Mouse (Mus musculus) erythroblast, embryonic 14.5 days (primary cell): ENCODE measurements at regions not wholly inside any gene's neighbourhood (a gene's known extent, or its start where the extent isn't known, plus 50 kb on each side); places are given as distances from the start of the nearest gene placed in this dataset.
"Not testable (repeated sequence)": the region's sequence is repeated elsewhere in the genome, so short reads cannot be mapped to it uniquely, and the experiment has no call there.

ENCODE experiments used
- H3K27me3 ChIP-seq: 2 replicates; pipeline ENCODE4 v1.6.1; 2012; ENCODE audit warnings: inconsistent platforms; ENCODE audit not compliant: control insufficient read depth
- H3K36me3 ChIP-seq: 2 replicates; pipeline ENCODE4 v1.6.1; 2012; ENCODE audit warnings: mild to moderate bottlenecking, inconsistent platforms; ENCODE audit not compliant: control insufficient read depth
- H3K4me1 ChIP-seq: 2 replicates; pipeline ENCODE4 v1.6.1; 2012; ENCODE audit warnings: inconsistent platforms; ENCODE audit not compliant: control insufficient read depth
- H3K4me3 ChIP-seq: replicated peaks from 2 replicates; pipeline ENCODE3; 2012; ENCODE audit warnings: moderate library complexity, mild to moderate bottlenecking, inconsistent platforms
- H3K9me3 ChIP-seq: 2 replicates; pipeline ENCODE4 v1.6.1; 2012; ENCODE audit warnings: low read length, inconsistent platforms, mixed read lengths; ENCODE audit not compliant: control insufficient read depth
- GATA1 ChIP-seq: IDR thresholded peaks from 2 replicates; pipeline ENCODE4 v1.6.1; 2012; ENCODE audit warnings: low read length, inconsistent platforms, mixed read lengths
- TAL1 ChIP-seq: IDR thresholded peaks from 3 replicates; pipeline ENCODE4 v1.6.1; 2012; ENCODE audit warnings: low read length, inconsistent platforms, mixed read lengths

DNA sequence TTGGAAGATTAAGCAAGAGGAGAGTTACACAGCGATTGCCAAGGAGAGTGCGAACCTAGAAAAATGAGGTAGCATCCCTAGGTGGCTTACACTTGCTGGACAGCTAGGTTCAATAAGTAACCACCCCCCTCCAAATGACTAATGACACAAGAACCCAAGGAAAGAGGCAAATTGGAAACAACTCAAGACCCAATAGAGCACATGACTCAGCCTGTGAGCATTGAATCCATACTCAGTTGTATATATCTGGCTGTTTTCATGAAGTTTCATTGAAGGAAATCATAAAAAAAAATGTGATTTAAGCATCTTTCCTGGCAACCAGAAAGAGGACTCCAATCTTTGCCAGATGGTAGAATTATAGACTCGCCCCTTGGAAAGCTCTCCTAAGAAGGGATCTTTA is 84.3 kb upstream of the Rmdn2 start:
- Histone ChIP-seq H3K36me3 (no peaks in the 10 kb centered on the region), H3K4me1 (no peaks in the 10 kb centered on the region), H3K9me3 (no peaks in the 10 kb centered on the region), H3K4me3 (no peak overlapping the region), H3K27me3 (no peaks in the 10 kb centered on the region)
- no peak for TF ChIP-seq GATA1
- TF ChIP-seq TAL1 = no peak

DNA sequence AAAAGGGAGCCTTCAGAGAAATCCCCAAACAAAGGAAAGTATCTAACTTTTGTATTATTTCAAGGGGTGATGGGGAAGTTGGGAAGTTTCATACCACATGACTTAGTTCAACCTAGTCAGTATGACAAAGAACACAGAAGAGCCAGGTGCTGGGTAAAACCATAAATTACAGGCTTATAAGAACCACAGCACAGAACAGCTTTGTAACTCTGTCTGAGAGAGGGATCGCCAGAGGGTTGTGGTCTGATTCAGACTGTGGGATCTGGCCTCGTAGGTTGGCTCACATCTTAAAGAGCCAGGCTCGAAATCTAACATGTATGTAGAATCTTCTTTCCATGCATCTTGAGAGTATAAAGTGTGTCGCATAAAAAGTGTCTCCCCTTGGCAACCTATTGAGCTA is 75.1 kb upstream of the Rmdn2 start:
- TF ChIP-seq GATA1 (no peak), TAL1 (no peak)
- no peaks in the 10 kb centered on the region for H3K4me1 ChIP-seq
- H3K27me3 ChIP-seq = no peaks in the 10 kb centered on the region
- H3K4me3 ChIP-seq = no peak overlapping the region
- H3K9me3 ChIP-seq = no peaks in the 10 kb centered on the region
- no peaks in the 10 kb centered on the region for H3K36me3 ChIP-seq

DNA sequence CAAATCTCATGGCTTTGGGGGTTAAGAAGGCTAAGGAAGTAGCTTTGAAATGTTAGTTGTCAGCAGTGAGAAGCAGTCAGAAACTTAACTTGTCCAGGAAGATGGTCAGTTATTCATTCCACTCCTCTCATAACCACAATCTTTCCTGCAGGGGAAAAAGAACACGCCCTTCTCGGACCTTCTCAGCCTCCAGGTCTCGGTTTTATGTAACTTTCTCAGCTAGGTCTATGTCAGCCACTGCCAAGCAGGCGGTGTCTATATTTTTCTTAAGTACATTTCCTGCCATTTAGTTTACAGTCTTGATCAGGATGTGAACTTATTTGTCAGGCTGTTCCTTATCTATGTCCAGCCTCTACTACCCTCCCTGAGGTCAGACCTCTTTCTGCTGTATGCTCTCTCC is 72.9 kb upstream of the Rmdn2 start:
- no peak overlapping the region for H3K4me3 ChIP-seq
- H3K9me3 ChIP-seq = no peaks in the 10 kb centered on the region
- no peaks in the 10 kb centered on the region for H3K4me1 ChIP-seq
- H3K27me3 ChIP-seq = no peaks in the 10 kb centered on the region
- no peaks in the 10 kb centered on the region for H3K36me3 ChIP-seq
- no peak for TF ChIP-seq TAL1
- TF ChIP-seq GATA1 = no peak

DNA sequence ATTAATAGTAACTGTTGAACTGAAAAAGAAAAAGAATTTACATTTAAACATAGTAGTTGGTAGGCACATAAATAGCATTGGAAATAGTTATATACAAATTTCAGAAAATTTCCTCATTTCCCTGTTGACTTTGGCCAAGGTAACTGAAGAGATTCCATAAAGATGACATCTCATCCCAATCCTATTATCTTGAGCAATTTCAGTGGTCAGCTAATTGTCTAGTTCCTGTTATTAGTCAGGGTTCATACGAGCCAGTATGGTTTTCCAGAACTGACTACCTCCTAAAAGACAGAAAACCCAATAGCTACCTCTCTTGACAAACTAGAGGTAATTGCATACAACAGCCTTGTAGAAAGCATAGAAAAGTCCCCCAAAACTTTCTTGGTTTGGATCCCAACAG is 71.6 kb upstream of the Rmdn2 start:
- H3K36me3 ChIP-seq = no peaks in the 10 kb centered on the region
- TF ChIP-seq TAL1 (no peak), GATA1 (no peak)
- H3K4me3 ChIP-seq = no peak overlapping the region
- no peaks in the 10 kb centered on the region for H3K27me3 ChIP-seq
- no peaks in the 10 kb centered on the region for H3K4me1 ChIP-seq
- H3K9me3 ChIP-seq = no peaks in the 10 kb centered on the region

DNA sequence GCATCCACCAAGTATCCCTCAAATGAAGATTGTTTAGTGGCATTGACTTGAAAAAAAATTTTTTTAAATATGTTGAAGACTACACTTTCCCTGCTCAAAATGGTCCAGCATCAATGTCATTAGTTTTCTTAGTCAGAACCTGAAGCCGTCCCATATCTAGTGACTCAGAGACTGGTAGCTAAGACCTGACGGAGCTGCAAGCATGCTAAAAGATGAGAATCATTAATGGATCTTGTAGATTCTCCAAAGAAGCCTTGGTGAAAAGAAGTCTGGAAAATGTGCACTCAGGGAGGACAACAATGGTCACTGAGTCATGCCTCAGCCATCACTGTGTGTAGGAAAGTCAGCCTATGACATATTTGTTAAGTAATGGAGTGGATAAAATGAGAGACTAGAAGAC is 71.2 kb upstream of the Rmdn2 start:
- Histone ChIP-seq H3K36me3 (no peaks in the 10 kb centered on the region), H3K4me3 (no peak overlapping the region), H3K9me3 (no peaks in the 10 kb centered on the region), H3K27me3 (no peaks in the 10 kb centered on the region), H3K4me1 (no peaks in the 10 kb centered on the region)
- TF ChIP-seq TAL1 (no peak), GATA1 (no peak)

DNA sequence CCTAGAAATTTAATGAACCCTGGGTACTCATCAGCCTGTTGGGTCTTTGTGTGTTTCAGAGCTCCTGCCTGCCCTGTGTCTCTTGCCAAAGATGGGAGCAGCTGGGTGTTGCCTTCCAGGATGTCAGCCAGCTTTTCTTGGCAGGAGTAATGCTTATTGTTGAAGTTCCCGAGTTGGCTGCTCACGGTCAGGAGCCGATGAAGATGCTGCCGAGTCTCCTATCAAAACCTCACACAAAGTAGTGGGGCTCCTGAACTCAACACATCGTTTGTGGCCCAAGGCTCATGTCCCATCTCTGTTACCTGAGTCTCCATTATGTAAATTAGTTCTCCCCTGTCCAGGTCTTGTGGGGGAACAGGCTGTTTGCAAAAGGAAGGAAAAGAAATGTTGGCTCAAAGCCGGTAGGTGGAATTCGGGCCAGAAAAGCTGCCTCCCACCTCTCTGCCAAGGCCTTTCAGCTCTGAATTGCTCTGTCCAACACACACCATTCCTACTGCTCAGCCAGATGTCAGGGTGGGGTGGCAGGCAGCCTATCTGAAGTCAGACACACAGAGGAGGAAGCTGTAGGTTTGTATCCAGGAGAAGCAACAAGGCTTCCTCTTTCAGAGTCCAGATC is 67.6 kb upstream of the Rmdn2 start:
- no peaks in the 10 kb centered on the region for H3K4me1 ChIP-seq
- no peaks in the 10 kb centered on the region for H3K27me3 ChIP-seq
- TF ChIP-seq GATA1 = no peak
- TF ChIP-seq TAL1 = no peak
- no peaks in the 10 kb centered on the region for H3K36me3 ChIP-seq
- H3K4me3 ChIP-seq = no peak overlapping the region
- no peaks in the 10 kb centered on the region for H3K9me3 ChIP-seq

DNA sequence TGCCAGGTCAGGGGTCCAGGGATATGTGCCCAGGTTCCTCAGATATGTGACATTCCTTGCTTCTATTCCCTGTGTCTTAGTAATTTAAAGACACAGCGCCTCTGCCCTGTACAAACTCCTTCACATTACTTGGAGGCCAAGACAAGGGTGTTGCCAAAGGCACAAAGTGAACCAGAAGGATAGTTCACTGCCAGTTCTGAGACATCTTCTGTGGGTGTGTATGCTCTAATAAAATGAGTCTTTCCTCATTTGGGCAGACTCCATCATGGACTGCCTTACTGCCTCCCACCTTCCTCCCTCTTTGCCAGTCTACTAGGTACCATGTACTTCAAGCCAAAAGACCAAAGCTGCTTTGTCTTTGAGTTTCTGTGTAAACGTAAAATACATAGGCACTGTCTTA is 65.8 kb upstream of the Rmdn2 start:
- Histone ChIP-seq H3K9me3 (no peaks in the 10 kb centered on the region), H3K27me3 (no peaks in the 10 kb centered on the region), H3K4me1 (no peaks in the 10 kb centered on the region), H3K36me3 (no peaks in the 10 kb centered on the region), H3K4me3 (no peak overlapping the region)
- TF ChIP-seq TAL1 (no peak), GATA1 (no peak)

DNA sequence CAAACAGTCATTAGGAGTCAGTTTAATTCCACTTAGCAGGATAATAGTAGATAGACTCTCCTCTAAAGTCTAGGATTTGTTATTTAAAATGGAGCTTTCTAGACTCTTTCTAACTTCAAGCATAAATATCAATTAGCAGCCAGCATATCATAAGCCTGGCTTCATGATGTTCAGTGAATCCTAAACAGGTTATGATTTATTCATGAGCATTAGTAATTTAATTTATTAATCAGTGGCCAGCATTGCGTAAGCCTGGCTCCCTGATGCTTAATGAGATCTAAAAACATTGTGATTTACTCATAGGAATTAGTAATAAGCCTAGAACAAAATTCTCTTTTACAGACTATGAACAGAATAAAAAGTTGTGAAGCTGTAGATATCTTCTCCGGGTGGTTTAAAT is 64.6 kb upstream of the Rmdn2 start:
- Histone ChIP-seq H3K36me3 (no peaks in the 10 kb centered on the region), H3K4me1 (no peaks in the 10 kb centered on the region), H3K9me3 (no peaks in the 10 kb centered on the region), H3K4me3 (no peak overlapping the region), H3K27me3 (no peaks in the 10 kb centered on the region)
- TF ChIP-seq TAL1 (no peak), GATA1 (no peak)

DNA sequence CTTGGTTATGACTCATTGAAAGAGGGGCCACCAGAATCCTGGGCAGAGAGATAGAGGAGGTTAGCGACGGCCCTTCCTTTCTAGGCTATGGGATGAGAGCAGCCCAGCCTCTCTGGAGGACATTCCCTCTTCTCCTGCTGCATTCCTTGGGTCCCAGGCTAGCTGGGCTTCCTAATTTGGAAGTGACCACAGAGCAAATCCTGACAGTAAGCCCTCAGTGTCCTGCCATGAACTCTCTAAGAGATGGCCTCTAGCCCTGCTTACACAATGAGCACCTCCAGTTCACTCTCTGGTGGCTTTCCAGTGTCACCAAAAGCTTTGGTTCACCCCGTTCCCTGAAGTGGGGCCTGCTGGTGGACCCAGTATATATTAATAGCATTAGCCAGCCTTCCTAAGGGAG is 64.1 kb upstream of the Rmdn2 start:
- Histone ChIP-seq H3K4me1 (no peaks in the 10 kb centered on the region), H3K36me3 (no peaks in the 10 kb centered on the region)
- TF ChIP-seq GATA1 (no peak), TAL1 (no peak)

DNA sequence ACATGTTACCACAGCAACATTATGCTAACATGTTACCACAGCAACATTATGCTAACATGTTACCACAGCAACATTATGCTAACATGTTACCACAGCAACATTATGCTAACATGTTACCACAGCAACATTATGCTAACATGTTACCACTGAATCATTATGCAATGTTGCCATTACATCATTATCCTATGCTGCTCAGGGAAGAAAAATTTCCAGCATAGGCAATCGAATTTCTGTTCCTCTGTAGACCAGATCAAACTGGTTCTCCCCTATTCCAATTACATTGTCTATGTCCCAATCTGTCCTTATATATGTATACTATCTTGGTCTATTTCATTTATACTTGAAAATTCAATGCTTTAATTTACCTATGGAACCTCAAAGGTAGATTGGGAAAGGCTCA is 61.3 kb upstream of the Rmdn2 start:
- H3K4me1 ChIP-seq, H3K27me3 ChIP-seq, H3K9me3 ChIP-seq, H3K4me3 ChIP-seq, H3K36me3 ChIP-seq: not testable (repeated sequence)

More for the DNA sequence above, 64.1 kb upstream of the Rmdn2 start:
- Histone ChIP-seq H3K9me3 (no peaks in the 10 kb centered on the region), H3K27me3 (no peaks in the 10 kb centered on the region), H3K4me3 (no peak overlapping the region)
